Mouse (Mus musculus): ENCODE results near the gene Rfc1. TPM values are rescaled to one million over a fixed set of nuclear protein-coding genes. Genes with fewer than 3 reads are reported as not detected.
"Not testable (repeated sequence)": the region's sequence is repeated elsewhere in the genome, so short reads cannot be mapped to it uniquely, and the experiment has no call there.

Gene Rfc1
- polyA plus RNA-seq, 1 experiment: 22.1 TPM

GRCm38 (mm10) chr5:65300121-65300520 is 35.3 kb downstream of the Rfc1 start:
- DNase-seq (ENCODE audit: extremely low spot score in 1 of 2, low spot score in 1 of 2): no peak

GRCm38 (mm10) chr5:65299623-65300022 is 35.8 kb downstream of the Rfc1 start:
- not testable (repeated sequence) for DNase-seq (ENCODE audit: extremely low spot score in 1 of 2, low spot score in 1 of 2)

- no peak for DNase-seq (ENCODE audit: extremely low spot score in 1 of 2, low spot score in 1 of 2)
These were observed 37.1 kb downstream of the Rfc1 start for GRCm38 (mm10) chr5:65298167-65298950.

- DNase-seq (ENCODE audit: extremely low spot score in 1 of 2, low spot score in 1 of 2): peak in 1 of 2 experiments; percentile 28
These were observed 41.2 kb downstream of the Rfc1 start for GRCm38 (mm10) chr5:65294270-65294669.

GRCm38 (mm10) chr5:65293627-65294026 is 41.8 kb downstream of the Rfc1 start:
- DNase-seq (ENCODE audit: extremely low spot score in 1 of 2, low spot score in 1 of 2): no peak

- not testable (repeated sequence) for DNase-seq (ENCODE audit: extremely low spot score in 1 of 2, low spot score in 1 of 2)
These were observed 46.5 kb downstream of the Rfc1 start for GRCm38 (mm10) chr5:65289009-65289408.

GRCm38 (mm10) chr5:65287751-65288701 is 47.4 kb downstream of the Rfc1 start:
- no peak for DNase-seq (ENCODE audit: extremely low spot score in 1 of 2, low spot score in 1 of 2)

- DNase-seq (ENCODE audit: extremely low spot score in 1 of 2, low spot score in 1 of 2): no peak
These were observed 51.3 kb downstream of the Rfc1 start for GRCm38 (mm10) chr5:65284171-65284570.

GRCm38 (mm10) chr5:65281216-65281615 is 54.3 kb downstream of the Rfc1 start:
- DNase-seq (ENCODE audit: extremely low spot score in 1 of 2, low spot score in 1 of 2): no peak

- DNase-seq (ENCODE audit: extremely low spot score in 1 of 2, low spot score in 1 of 2): no peak
These were observed 56.3 kb downstream of the Rfc1 start for GRCm38 (mm10) chr5:65279133-65279651.

GRCm38 (mm10) chr5:65273966-65274365 is 61.5 kb downstream of the Rfc1 start:
- DNase-seq (ENCODE audit: extremely low spot score in 1 of 2, low spot score in 1 of 2): peak in 1 of 2 experiments; percentile 38

- no peak for DNase-seq (ENCODE audit: extremely low spot score in 1 of 2, low spot score in 1 of 2)
These were observed 77.5 kb downstream of the Rfc1 start for GRCm38 (mm10) chr5:65257910-65258505.

- no peak for DNase-seq (ENCODE audit: extremely low spot score in 1 of 2, low spot score in 1 of 2)
These were observed 85.2 kb downstream of the Rfc1 start for GRCm38 (mm10) chr5:65250185-65250855.

GRCm38 (mm10) chr5:65247296-65247695 is 88.2 kb downstream of the Rfc1 start:
- no peak for DNase-seq (ENCODE audit: extremely low spot score in 1 of 2, low spot score in 1 of 2)

- DNase-seq (ENCODE audit: extremely low spot score in 1 of 2, low spot score in 1 of 2): peak in 1 of 2 experiments; percentile 47
These were observed 92.7 kb downstream of the Rfc1 start for GRCm38 (mm10) chr5:65242740-65243139.

GRCm38 (mm10) chr5:65231289-65232003 is 104.0 kb downstream of the Rfc1 start:
- no peak for DNase-seq (ENCODE audit: extremely low spot score in 1 of 2, low spot score in 1 of 2)

GRCm38 (mm10) chr5:65224056-65224455 is 111.4 kb downstream of the Rfc1 start:
- DNase-seq (ENCODE audit: extremely low spot score in 1 of 2, low spot score in 1 of 2): no peak

GRCm38 (mm10) chr5:65221037-65221436 is 114.4 kb downstream of the Rfc1 start:
- no peak for DNase-seq (ENCODE audit: extremely low spot score in 1 of 2, low spot score in 1 of 2)
